Mouse (Mus musculus) retina, postnatal 7 days (tissue): ENCODE measurements at regions not wholly inside any gene's neighbourhood (a gene's known extent, or its start where the extent isn't known, plus 50 kb on each side); places are given as distances from the start of the nearest gene placed in this dataset.
A peak's percentile ranks its signal among the peaks of the same experiment; 100 is the strongest.

Experiments
- DNase-seq: peaks from one replicate; pipeline ENCODE4 v3.0.0-alpha.2; 2012; ENCODE audit warnings: low read depth, low spot score

DNA sequence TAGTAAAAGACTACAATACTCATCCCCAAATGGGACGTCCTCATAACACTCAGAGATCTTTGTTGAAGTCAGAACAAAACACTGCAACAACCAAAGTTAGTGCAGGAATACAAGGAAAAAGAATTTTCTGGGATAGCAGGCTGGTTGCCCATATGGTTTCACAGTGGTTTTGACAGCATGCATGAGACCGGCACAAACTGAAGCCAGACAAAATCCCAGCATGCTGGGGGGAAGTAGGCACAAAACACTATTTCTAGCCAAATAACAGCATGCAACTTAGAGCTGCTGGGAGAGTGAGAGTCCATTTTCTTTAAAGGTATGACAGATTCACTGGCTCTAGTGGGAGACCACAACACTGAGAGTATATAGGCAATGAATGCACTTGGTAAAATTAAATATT, 619.1 kb upstream of the Manea start:
- DNase-seq, result no peak

DNA sequence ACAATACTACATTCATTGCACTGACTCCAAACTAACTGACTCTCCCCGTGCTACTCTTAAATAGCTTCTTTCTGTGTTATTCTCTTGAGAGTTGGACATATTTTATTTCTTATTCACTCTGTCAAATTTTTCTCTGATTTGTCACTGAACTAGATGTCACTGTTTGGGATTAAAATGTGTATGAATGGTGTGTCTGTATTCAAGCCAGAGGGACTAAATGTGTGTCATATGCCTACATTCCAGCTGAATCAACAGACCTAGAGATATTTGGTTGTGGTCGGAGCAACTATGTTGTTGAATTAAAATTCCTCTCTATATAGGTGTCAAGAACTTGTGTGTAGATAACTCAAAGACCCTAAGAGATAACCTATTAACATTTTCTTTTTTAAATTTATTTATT, 618.2 kb upstream of the Manea start:
- no peak for DNase-seq

DNA sequence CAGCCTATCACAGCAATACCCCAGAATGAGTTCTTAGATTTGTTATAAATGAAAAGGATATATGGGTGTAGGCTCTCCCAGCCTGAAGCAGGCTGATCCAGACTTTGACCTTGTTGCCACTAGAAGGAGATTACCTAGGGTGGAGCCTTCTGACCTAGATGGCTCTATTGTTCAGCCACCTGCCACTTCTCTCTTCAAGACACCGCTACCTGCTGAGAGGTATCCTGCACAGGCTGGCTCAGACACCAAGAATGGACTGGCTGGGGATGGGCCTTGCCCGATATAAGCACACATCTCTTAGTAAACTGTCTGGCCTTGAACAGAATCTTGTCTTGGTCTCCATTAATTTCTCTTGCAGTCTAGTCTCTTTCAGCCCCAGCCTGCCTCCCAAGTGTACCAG, 597.9 kb upstream of the Manea start:
- DNase-seq, result no peak

DNA sequence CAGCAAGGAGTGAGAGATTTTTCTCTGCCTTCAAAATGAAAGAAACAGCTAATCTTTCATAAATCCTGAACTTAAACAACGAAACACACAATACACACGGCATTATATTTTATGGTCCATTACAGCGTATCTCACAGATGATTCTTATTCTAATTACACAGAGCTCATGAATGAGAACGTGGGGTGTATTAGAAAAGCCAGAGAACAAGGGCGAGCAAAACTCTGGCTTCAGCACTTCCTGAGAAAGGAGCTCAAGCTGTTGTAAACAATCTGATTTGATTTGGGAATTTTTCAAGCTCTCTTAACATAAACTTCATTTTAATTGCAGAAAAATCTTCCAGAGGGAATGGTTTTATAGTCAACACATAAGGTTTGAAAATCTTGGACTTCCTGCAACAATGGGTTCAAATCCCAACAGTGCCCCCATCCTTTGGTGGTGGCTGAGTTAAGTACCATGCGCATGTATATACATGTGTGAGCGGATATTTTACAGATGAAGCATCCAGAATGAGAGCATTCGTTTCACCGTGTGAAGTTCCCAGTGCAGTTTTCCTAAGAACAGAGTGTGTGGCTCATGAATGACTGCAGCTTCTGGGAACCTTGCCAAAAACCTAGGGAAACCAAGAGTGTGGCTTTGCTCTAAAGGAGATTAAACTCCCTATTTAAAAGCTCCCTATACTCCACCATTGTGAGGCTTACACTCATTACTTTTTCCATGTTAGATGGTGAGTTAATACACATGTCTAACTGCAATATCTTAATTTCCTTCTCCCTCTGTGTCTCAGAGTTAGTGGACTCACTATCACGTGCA, 587.5 kb upstream of the Manea start:
- peak; percentile 6 for DNase-seq

DNA sequence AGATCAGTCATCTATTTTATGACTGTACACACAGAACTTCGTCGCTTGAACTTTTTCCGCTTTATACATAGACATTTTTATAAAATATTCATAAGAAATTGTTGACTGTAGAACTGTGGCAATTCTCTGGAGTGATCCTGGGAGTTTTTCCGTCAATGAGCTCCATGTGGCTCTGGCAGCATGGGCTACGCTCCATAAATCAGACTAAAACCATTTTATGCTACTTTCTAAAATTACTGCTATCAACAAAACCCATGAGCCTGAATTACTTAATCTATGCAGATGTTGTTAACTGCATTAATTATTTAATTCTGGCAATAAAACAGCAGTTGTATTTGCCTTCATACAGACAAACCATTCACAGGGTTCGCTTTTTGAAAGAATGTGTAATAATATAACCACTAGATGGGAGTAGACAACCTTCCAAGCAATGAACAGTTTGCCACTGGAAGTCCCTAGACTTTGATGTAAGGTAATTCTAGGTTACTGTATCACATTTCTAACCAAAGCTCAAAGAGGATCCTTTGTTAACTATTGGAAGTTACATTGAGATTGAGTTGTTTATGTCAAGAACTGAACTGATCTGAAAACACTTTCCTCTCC, 583.3 kb upstream of the Manea start:
- peak; percentile 16 for DNase-seq

DNA sequence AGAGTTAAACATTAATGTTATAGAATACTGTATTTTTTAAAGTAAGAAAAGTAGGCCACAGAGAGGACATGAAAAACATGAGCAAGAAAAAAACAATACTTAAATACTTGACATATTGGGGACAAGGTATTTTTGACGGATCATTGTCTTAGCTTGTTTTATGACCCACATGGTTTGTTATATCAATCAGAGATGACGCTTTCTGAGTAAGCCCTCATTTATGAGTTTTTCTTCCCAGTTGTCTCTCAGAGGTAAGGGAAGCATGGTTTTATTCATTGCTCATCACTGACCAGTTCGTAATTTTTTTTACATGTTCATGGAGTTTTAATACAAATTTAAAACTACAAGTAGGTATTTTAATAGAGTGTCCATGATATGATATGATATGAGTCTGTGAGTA, 579.4 kb upstream of the Manea start:
- DNase-seq, result no peak

DNA sequence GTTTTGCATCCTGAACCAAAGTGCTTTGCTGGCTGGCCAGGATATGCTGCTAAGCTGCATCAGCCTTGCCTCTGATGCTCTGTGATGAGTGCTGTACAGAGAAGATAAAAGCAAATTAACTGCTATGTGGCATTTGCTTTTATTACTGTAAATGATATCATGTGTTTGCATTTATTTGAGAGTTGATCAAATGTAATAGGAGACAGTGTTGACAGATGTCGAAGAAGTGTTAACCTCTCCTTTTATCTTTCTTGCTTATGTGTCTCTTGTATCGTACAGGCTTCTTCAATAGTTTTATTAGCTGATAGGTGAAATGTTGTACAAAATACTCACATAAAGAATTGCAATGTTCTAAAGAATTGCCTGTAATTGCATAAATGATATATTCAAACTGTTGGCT, 541.8 kb upstream of the Manea start:
- DNase-seq, result no peak

DNA sequence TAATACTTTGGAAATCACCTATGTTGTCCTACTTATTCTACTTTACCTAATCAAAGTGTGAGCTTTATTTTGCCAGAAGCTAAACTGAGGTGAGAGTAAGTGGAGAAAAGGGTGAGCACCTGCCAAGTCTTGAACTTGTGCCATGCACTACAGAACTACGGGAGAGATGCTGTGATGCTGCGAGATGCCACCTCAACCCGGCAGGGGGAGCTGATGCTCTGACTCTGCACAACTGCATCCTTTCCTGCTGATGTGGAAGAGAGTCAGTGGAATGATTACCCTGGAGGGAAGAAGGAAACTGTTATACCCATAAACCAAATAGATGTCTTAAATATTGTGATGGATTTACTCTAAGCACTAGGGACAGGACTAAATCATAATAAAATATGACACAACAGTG, 532.3 kb upstream of the Manea start:
- no peak for DNase-seq

DNA sequence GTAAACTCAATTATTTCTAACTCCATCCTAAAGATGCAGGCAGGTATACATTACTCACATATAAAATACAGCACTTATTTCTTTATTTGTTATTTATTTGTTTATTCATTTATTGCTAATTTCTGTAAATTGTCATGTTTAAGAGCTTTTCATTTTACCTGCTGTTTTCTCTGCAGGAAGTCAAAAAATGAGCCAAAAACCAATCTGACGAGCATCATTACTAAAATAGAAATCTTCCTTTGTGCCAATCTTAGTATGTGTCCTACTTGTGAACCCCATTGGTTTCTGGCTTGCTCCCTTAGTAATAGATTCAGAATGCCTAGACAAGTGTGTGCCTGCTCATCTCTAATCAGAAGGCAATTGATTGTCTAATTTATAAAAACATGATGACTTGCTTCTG, 495.1 kb upstream of the Manea start:
- no peak for DNase-seq

DNA sequence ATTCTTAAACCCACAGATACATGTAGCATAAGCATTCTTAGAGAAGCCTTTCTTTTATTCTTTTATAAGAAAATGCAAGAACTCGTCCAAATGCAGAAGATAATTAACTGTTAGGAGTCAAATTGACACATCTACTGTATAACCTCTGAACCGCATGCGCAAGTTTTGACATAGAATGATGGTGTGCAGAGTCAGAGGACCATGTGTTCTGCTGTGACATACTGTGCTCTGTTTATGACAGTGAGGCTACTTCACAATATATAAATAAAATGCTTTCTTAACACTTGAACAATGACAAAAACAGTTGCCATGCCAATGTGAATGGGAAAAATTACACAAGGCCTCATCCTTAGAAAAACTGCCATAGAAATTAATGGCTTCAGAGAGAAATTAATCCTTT, 454.1 kb upstream of the Manea start:
- DNase-seq, result no peak

DNA sequence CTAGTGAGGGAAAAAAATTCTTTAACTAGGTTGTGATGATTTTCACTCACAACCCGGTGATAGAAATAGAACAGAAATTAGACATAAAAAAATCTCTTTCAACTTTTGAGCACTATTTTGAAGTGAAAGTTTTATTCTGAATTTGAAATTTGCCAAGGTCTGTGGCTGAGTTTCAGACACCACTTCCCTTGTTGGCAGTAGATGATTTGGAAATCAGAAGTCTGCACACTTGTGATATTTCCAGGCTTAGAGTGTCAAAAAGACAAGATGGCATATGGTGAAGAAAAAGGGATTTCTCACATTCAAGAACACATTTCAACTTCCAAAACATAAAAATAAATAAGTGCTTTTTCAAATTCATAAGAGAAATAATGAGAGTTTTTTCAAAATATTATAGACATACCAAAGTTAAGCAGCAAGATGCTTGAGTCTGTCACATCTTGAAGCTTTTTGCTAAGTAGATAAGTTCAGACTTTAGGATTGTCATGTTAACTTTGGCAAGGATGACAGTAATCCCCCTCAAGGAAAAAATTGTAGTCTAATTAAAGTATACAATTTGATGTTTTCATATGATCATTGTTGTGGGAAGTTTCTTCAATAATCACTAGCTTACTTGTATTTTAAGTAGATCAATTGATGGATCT, 446.6 kb upstream of the Manea start:
- no peak for DNase-seq

DNA sequence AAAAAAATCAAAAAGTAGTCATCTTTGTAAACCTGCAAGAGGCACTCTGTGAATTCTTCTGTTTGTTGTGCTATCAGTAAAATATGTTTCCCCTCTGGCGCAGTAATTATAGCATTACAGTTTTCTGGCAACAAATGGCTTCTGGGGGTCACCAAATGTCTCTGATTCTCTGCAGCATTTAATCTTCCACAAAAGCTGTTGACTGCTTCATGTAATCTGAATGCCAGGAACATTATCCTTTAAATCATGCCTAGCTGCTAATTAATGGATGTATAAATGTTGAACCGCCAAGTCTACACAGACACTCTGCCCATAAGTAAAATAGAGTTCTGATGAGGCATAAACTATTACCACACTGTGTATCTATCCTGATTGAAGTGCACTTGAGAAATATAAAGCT, 421.2 kb upstream of the Manea start:
- no peak for DNase-seq

DNA sequence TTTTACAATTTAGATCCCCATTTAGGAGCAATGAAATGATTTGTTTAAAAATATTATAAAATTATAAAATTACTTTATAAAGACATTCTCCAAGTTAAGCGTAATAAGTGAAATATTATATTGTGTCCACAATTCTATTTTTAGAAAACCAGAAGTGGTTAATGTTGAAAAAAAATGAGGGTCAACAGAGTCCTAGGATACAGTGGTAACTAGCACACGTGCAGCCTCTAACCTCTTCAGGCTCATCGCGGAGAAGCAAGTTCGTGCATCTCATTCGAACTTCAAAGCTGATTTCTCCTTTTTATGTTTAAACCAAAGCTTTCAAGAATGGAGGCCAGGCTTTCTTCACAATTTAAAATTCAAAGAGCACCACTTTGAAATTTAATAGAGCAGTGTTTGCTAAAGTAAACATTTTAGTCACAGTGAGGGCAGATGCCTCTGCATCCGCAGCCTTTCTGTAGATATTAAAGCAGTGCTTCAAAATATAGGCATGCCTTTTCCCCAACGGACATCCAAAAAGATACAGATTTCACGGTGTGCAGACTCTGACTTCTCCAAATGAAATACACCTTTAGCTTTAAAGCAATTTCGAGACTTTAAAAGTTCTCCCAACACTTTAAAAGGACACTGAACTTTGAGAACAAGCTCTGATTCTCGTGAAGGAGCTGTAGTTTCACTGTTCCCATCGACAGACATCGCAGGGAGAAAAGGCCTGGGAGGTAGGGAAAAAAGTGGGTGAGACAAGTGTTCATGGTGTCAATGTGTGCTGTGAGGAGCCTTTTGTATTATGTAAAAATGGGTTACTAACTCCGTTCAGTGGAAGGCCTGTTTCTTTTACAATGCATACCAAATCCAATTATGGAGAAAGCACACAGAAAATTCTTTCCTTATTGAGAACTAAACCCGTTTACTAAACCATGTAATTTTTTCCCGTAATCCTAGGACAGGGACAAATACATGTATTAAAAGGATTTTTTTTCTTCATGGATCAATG, 419.8 kb upstream of the Manea start:
- DNase-seq, result no peak

DNA sequence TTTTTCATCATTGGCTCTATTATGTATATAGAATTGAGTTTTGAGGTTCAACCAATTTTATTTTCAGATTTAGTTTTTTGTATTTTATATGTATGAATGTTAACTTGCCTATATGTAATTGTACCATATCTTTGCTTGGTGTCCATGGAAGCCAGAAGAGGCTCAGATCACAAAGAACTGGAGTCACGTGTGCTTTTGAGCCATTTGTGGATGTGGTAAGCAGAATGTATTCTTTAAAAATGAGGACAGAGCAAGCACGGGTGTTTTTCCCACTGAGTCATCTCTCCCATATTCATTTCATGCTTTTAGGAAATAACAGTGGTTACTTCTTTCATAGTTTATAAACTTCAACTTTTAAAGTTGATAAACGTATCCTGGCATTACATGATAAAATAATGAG, 394.1 kb upstream of the Manea start:
- no peak for DNase-seq

DNA sequence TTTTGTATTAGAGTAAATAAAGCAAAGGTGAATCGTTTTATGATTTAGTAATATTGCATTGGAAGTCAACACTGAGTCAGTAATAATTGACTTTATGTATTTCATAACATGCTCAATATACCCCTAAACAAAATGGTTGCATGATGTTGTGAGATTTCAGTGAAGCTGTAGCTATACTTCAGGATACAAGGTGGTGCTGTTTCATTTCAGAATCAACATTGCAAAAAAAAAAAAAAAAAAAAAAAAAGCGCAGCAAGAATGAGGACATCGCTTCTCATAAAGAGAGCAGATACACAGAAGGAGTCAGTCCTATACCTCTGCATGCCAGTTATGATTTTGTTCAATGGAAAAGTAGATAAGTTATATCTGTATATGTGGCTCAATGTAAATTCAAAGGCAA, 389.7 kb upstream of the Manea start:
- no peak for DNase-seq

DNA sequence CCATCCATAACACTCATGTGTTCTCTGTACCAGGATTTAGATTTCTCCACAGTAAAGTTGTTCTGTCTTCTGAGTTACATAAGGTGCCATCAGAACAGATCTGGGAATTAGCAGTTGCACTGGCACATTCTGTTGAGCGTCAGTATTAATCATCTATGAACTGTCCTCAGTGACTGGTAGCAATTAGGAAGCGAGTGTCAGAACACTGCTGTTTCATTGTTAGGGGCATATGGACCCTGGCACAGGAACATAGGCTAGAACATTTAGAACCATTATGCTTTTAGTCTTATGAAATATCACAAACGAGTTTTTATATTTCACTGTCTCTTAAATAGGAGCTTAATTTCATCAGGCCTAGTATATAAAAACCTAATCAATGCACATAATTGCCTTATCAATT, 367.7 kb upstream of the Manea start:
- DNase-seq, result no peak

DNA sequence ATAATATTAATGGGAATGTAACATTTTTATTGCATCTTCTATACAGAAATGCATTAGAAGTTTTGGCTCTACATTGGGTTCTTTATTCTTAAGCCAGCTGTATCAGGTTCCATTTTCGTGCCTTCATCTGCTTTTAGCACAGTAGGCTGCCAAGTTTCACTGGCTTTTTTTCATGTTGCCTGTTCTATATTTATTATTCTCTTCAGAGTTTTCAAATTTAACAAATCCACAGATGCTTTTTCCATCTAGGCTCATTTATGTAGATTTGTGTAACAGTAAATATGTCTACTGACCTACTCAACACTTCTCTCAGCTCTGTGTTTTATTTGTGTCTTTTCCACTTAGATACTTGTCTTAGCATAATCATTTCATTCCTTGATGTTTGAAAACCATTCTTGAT, 363.3 kb upstream of the Manea start:
- DNase-seq, result no peak

DNA sequence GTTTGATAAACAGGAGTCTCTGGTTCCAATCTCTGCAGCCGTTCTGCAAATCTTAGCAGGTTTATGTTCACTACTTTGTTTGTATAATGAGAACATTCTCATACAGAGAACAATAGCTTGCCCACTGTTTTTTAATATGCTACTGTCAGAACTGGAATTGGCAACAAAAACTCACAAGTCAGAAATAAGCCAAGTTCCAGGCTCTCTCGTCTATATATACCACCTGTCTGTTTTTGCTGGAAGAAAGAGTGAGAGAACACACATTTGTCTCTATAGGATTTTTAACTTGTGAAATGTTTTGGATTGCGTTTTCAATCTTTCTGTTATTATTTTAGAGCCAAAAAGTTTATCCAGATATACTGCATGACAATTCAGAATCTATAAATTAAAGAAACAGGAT, 349.3 kb upstream of the Manea start:
- DNase-seq, result no peak
